Mouse (Mus musculus): ENCODE results near the gene Glyctk.

Gene Glyctk

DNA sequence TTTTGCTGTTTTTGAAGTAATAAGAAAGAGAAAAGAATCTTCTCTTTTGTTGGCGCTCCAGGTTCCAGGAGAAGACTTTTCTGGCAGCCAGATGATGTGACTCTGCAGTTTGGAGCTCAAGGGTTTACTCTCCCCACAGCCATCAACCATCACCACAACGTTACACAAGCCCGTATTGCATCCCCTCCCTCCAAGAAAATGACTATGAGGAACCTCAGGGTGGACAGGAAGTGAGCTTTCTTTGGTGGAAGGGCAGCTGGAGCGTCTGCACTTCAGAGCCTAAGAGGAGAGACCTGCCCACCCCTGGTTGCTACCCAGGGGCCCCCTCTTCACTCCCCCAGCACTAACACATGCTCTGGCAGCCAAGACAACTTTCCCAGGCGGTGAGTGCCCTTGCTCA lies 10.7 kb downstream of the Glyctk start:
- DNase-seq (ENCODE audit: low spot score), result no peak

GRCm38 (mm10) chr9:106145582-106145981 lies 12.4 kb downstream of the Glyctk start:
- DNase-seq (ENCODE audit: low spot score), result no peak

DNA sequence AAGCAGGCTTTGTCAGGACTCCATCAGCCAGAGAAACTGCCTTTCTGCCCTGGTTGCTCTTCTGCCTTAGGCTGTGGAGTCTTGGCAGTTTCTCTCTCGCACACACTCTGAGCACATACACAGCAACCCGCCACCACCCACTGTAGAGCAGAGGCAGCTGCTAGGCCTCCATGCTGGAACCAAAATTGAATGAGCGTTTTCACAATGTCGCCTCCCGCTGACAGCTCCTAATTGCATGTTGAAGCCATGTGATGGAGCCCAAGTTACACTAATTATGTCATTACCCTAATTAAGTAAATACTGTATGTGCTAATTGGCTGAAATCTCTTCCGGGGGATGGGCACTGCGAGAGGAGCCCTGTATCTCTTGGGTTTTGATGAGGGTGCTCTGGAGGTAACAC lies 13.8 kb downstream of the Glyctk start:
- no peak for DNase-seq (ENCODE audit: low spot score)

DNA sequence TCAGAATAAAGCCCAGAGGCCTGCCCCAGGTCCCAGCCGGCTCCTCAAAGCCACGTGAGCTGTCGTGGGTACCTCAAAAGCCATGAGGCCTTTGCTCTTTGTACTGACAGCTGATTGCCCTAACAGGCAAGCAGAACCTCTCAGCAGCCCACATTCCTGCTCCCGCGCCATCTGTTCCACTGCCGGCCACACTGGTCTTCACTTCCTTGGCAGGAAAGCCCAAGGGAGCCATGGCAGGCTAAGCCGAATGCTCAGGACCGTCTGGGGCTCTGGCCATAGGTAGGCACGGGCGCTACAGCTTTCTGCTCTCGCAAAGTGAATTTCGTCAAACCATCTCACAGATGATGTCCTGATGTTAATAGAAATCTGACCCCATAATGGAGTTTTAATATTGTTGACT lies 16.0 kb downstream of the Glyctk start:
- DNase-seq (ENCODE audit: low spot score), result no peak

GRCm38 (mm10) chr9:106139763-106140162 lies 18.2 kb downstream of the Glyctk start:
- no peak for DNase-seq (ENCODE audit: low spot score)

- DNase-seq (ENCODE audit: low spot score), result no peak
Measured at GRCm38 (mm10) chr9:106137671-106138216, 20.2 kb downstream of the Glyctk start.

DNA sequence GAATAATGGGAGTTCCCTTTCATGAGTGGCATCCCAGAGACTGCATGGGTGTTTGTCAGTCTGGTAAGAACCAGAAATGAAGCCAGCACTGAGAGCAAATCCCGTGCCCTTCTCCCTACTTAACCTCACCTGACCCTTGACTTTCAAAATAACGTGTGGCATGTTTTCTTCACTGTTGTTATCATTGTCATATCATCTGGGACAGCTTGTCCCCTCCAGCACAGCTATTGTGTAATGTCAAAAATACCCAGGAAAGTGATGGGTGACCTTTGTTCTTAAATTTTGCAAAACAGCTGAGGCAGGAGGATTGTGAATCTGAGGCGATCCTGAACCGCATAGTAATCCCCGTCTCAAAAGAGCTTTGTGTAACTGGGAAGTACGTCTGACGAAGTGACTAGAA lies 27.7 kb downstream of the Glyctk start:
- no peak for DNase-seq (ENCODE audit: low spot score)

- DNase-seq (ENCODE audit: low spot score), result no peak
Measured at GRCm38 (mm10) chr9:106129072-106129471, 28.9 kb downstream of the Glyctk start.

GRCm38 (mm10) chr9:106126786-106127251 lies 31.1 kb downstream of the Glyctk start:
- no peak for DNase-seq (ENCODE audit: low spot score)

DNA sequence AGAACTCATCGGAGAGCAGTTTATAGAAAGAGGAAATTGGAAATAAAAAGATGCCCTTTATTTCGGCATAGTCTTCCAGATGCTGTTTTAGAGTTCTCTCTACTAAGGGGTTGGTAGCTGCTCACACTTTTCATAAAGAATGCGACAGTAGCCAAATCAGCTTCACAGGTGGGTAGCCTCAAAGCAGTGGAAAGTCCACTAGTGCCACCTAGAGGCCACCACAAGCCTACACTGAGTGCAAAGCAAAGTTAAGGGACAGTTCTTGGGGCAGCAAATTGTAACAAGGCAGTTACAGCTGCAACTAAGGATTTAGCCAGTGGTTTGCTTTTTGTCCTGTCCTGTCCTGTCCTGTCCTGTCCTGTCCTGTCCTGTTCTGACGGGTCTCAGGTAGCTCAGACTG lies 34.3 kb downstream of the Glyctk start:
- DNase-seq (ENCODE audit: low spot score), result no peak

- DNase-seq (ENCODE audit: low spot score), result no peak
Measured at GRCm38 (mm10) chr9:106119075-106119474, 38.9 kb downstream of the Glyctk start.

- no peak for DNase-seq (ENCODE audit: low spot score)
Measured at GRCm38 (mm10) chr9:106115801-106116424, 42.0 kb downstream of the Glyctk start.

- DNase-seq (ENCODE audit: low spot score), result peak; percentile 37
Measured at GRCm38 (mm10) chr9:106112770-106113423, 45.0 kb downstream of the Glyctk start.

GRCm38 (mm10) chr9:106106241-106106640 lies 51.7 kb downstream of the Glyctk start:
- no peak for DNase-seq (ENCODE audit: low spot score)

GRCm38 (mm10) chr9:106104401-106104800 lies 53.5 kb downstream of the Glyctk start:
- no peak for DNase-seq (ENCODE audit: low spot score)
